Mouse (Mus musculus): Measurements from ENCODE around the gene Adcy3.

Adcy3 gene

DNA sequence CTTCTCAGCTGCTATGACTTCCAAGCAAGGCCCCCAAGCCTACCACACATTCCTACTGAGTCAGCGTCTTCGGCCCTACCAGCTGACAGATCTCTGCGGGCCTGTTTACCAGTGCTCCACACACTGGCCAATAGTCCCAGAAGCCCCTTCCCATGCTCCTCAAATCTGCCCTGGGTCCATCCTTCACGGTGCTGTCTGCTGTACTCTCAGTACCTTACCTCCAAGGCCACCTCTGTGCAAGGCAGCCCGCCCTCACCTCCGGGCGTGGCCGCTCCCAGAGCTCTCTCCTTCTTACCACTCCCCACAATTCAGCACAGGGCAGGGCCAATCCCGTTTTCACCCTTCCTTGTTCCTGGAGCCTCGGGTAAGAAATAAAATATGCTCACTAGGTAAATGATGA lies 112.8 kb downstream of the Adcy3 start:
- no peak for DNase-seq (ENCODE audit: low spot score)

DNA sequence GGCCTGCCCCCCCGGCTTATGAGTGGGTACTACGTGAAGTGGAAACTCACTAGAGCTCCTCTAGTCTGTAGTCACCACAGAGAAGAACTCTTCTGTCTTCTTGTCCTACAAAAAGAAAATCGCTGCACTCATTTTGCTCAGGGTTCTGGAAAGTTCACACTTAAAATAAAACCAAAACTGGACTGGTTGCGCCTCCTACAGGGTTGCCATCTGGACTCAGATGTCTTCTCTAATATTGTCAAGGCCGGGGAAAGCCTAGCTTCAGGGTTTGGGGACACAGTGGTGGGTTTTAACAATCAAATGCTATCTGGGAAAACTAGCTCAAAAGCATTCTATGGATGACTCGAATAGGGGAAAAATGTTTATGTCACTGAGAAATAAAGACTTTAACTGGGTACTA lies 116.9 kb downstream of the Adcy3 start:
- DNase-seq (ENCODE audit: low spot score): no peak

DNA sequence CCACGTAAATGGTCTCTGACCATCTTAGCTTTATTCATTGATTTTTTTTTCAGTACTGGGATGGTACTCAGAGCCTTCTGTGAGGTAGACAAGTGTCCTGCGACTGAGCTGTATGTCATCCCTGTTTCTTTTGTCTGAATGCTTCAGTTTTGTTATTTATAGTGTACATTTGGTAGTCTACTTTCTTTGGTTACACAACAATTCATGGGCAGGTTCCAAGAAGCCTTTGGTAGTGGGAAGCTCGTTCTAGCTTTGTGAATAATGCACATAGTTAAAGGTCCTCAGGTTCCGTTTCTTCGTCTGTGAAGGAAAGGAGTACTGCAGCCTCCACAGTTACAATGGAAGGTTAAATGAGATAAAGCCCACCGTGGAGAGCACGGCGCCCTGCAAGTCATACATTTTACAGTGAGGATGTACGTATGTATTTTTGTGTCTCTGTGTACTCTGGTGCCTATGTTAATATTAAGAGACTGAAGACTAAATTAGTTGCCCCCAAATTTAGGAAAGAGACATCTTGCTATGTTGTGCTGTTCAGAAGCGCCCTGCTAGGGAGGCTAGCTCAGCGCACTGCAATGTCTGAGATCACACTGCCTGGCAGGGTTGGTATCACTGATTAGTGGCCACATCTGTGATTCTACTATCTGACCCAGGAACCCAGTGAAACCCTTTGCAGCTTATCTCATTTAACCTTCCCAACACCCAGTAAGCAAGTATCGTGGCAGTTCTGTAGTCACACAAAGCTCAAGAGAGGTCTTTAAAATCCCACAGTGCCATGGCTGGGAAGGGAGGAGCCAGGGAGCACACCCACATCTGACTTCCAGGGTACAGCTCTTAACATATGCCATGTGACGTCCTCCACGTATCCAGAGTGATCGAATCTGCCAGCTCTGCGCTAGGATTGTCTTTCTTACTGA lies 120.1 kb downstream of the Adcy3 start:
- no peak for DNase-seq (ENCODE audit: low spot score)
